Mouse (Mus musculus): ENCODE measurements around the gene Tbc1d30. TPM values are rescaled to one million over a fixed set of nuclear protein-coding genes. Genes with fewer than 3 reads are reported as not detected.

Gene Tbc1d30
- polyA plus RNA-seq, 1 experiment = 1.3 TPM

- H3K27ac ChIP-seq (ENCODE audit: insufficient read depth, low read depth, low read length) = no peak overlapping the region
- TF ChIP-seq CTCF (IDR thresholded peaks at IDR 0.05; ENCODE audit: low read depth, low read length) = no peak
- no peak overlapping the region for H3K4me3 ChIP-seq (ENCODE audit: insufficient read depth, low read length)
- H3K4me1 ChIP-seq (ENCODE audit: control insufficient read depth, insufficient read depth, low read length) = peaks cover 7% of the 10 kb centered on the region
Measured at GRCm38 (mm10) chr10:121255465-121255864, 95.6 kb downstream of the Tbc1d30 start.

GRCm38 (mm10) chr10:121254343-121254742 is 96.7 kb downstream of the Tbc1d30 start:
- H3K4me3 ChIP-seq (ENCODE audit: insufficient read depth, low read length) = no peak overlapping the region
- TF ChIP-seq CTCF (IDR thresholded peaks at IDR 0.05; ENCODE audit: low read depth, low read length) (no peak), POLR2A (IDR thresholded peaks at IDR 0.05; ENCODE audit: borderline replicate concordance, low read depth, low read length) (no peak)

DNA sequence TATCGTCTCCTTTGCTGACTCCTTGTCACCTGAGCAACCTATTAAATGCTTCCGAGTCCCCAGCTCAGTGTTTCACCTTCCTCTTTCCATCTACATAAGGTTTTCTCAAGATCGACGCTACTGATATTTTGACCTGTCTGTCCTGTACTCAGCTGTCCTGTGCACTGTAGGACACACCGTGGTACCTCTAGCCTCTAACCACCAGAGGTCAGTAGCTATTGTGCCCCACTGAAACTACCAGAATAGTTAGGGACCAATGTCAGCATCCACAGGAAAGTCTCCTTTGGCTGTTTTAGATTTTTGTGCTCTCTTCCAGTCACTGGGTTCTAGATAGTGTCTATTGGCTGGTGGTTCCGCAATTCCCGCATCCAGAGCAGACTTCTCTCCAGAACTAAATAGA is 98.3 kb downstream of the Tbc1d30 start:
- Histone ChIP-seq H3K4me1 (ENCODE audit: control insufficient read depth, insufficient read depth, low read length) (peaks cover 7% of the 10 kb centered on the region), H3K4me3 (ENCODE audit: insufficient read depth, low read length) (no peak overlapping the region), H3K27ac (ENCODE audit: insufficient read depth, low read depth, low read length) (no peak overlapping the region)
- no peak for TF ChIP-seq CTCF (IDR thresholded peaks at IDR 0.05; ENCODE audit: low read depth, low read length)
- TF ChIP-seq POLR2A (IDR thresholded peaks at IDR 0.05; ENCODE audit: borderline replicate concordance, low read depth, low read length) = no peak

More at GRCm38 (mm10) chr10:121254343-121254742, 96.7 kb downstream of the Tbc1d30 start:
- H3K4me1 ChIP-seq (ENCODE audit: control insufficient read depth, insufficient read depth, low read length) = peaks cover 7% of the 10 kb centered on the region
- H3K27ac ChIP-seq (ENCODE audit: insufficient read depth, low read depth, low read length) = no peak overlapping the region

- H3K4me1 ChIP-seq (ENCODE audit: control insufficient read depth, insufficient read depth, low read length) = peaks cover 7% of the 10 kb centered on the region
- no peak overlapping the region for H3K4me3 ChIP-seq (ENCODE audit: insufficient read depth, low read length)
- TF ChIP-seq POLR2A (IDR thresholded peaks at IDR 0.05; ENCODE audit: borderline replicate concordance, low read depth, low read length) = no peak
- TF ChIP-seq CTCF (IDR thresholded peaks at IDR 0.05; ENCODE audit: low read depth, low read length) = no peak
- H3K27ac ChIP-seq (ENCODE audit: insufficient read depth, low read depth, low read length) = no peak overlapping the region
Measured at GRCm38 (mm10) chr10:121251191-121251590, 99.9 kb downstream of the Tbc1d30 start.

DNA sequence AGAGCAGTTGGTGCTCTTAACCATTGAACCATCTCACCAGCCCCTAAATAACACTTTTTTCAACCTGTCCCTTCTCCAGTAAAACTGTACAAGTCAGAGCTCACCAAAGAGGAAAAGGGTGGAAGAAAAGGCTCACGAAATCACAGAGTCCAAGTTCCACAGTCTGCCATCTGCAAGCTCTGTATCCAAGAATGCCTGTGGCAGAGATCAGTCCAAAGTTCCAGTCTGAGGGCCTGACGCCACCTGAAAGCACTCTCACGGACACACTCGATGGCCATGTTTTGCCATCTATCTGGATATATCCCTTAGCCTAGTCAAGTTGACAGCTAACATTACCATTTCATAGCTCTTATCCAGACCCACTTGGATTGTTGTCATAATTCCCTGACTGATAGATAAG is 101.3 kb downstream of the Tbc1d30 start:
- peaks cover 7% of the 10 kb centered on the region for H3K4me1 ChIP-seq (ENCODE audit: control insufficient read depth, insufficient read depth, low read length)
- TF ChIP-seq POLR2A (IDR thresholded peaks at IDR 0.05; ENCODE audit: borderline replicate concordance, low read depth, low read length) (no peak), CTCF (IDR thresholded peaks at IDR 0.05; ENCODE audit: low read depth, low read length) (no peak)
- H3K4me3 ChIP-seq (ENCODE audit: insufficient read depth, low read length) = no peak overlapping the region
- no peak overlapping the region for H3K27ac ChIP-seq (ENCODE audit: insufficient read depth, low read depth, low read length)

GRCm38 (mm10) chr10:121247545-121247944 is 103.5 kb downstream of the Tbc1d30 start:
- Histone ChIP-seq H3K4me3 (ENCODE audit: insufficient read depth, low read length) (no peak overlapping the region), H3K4me1 (ENCODE audit: control insufficient read depth, insufficient read depth, low read length) (peaks cover 7% of the 10 kb centered on the region), H3K27ac (ENCODE audit: insufficient read depth, low read depth, low read length) (no peak overlapping the region)
- TF ChIP-seq POLR2A (IDR thresholded peaks at IDR 0.05; ENCODE audit: borderline replicate concordance, low read depth, low read length) (no peak), CTCF (IDR thresholded peaks at IDR 0.05; ENCODE audit: low read depth, low read length) (no peak)

GRCm38 (mm10) chr10:121246971-121247370 is 104.1 kb downstream of the Tbc1d30 start:
- H3K4me1 ChIP-seq (ENCODE audit: control insufficient read depth, insufficient read depth, low read length) = peaks cover 7% of the 10 kb centered on the region
- no peak overlapping the region for H3K4me3 ChIP-seq (ENCODE audit: insufficient read depth, low read length)
- no peak overlapping the region for H3K27ac ChIP-seq (ENCODE audit: insufficient read depth, low read depth, low read length)
- TF ChIP-seq CTCF (IDR thresholded peaks at IDR 0.05; ENCODE audit: low read depth, low read length) (no peak), POLR2A (IDR thresholded peaks at IDR 0.05; ENCODE audit: borderline replicate concordance, low read depth, low read length) (no peak)

- TF ChIP-seq CTCF (IDR thresholded peaks at IDR 0.05; ENCODE audit: low read depth, low read length) (no peak), POLR2A (IDR thresholded peaks at IDR 0.05; ENCODE audit: borderline replicate concordance, low read depth, low read length) (no peak)
- H3K27ac ChIP-seq (ENCODE audit: insufficient read depth, low read depth, low read length) = no peak overlapping the region
- H3K4me1 ChIP-seq (ENCODE audit: control insufficient read depth, insufficient read depth, low read length) = no peaks in the 10 kb centered on the region
- H3K4me3 ChIP-seq (ENCODE audit: insufficient read depth, low read length) = no peak overlapping the region
Measured at GRCm38 (mm10) chr10:121243373-121244207, 107.5 kb downstream of the Tbc1d30 start.

DNA sequence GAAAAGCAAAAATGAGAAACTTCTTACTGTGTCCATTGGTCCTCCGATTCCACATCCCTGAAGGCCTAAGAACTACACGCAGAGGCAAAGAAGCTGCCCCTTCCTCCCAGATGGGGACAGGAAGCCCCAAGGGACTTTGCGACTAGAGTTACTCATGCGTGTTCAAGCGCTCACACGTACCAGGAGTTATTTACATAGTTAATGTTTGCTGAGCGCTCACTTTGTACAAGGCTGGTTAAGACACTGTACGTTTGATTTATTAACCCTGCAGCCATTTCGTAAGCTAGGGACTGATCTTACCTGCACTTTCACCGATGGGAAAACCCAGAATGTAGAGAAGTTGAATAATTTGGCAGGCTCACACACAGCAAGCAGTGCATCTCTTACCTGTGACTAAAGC is 108.5 kb downstream of the Tbc1d30 start:
- Histone ChIP-seq H3K27ac (ENCODE audit: insufficient read depth, low read depth, low read length) (no peak overlapping the region), H3K4me3 (ENCODE audit: insufficient read depth, low read length) (no peak overlapping the region), H3K4me1 (ENCODE audit: control insufficient read depth, insufficient read depth, low read length) (no peaks in the 10 kb centered on the region)
- TF ChIP-seq CTCF (IDR thresholded peaks at IDR 0.05; ENCODE audit: low read depth, low read length) (no peak), POLR2A (IDR thresholded peaks at IDR 0.05; ENCODE audit: borderline replicate concordance, low read depth, low read length) (no peak)

- no peak overlapping the region for H3K4me3 ChIP-seq (ENCODE audit: insufficient read depth, low read length)
- no peak for TF ChIP-seq POLR2A (IDR thresholded peaks at IDR 0.05; ENCODE audit: borderline replicate concordance, low read depth, low read length)
- no peak for TF ChIP-seq CTCF (IDR thresholded peaks at IDR 0.05; ENCODE audit: low read depth, low read length)
- no peak overlapping the region for H3K27ac ChIP-seq (ENCODE audit: insufficient read depth, low read depth, low read length)
- no peaks in the 10 kb centered on the region for H3K4me1 ChIP-seq (ENCODE audit: control insufficient read depth, insufficient read depth, low read length)
Measured at GRCm38 (mm10) chr10:121239065-121239464, 112.0 kb downstream of the Tbc1d30 start.
